Mouse (Mus musculus): ENCODE measurements around the gene Adck1.
"Not testable (repeated sequence)": the region's sequence is repeated elsewhere in the genome, so short reads cannot be mapped to it uniquely, and the experiment has no call there.

Gene Adck1

DNA sequence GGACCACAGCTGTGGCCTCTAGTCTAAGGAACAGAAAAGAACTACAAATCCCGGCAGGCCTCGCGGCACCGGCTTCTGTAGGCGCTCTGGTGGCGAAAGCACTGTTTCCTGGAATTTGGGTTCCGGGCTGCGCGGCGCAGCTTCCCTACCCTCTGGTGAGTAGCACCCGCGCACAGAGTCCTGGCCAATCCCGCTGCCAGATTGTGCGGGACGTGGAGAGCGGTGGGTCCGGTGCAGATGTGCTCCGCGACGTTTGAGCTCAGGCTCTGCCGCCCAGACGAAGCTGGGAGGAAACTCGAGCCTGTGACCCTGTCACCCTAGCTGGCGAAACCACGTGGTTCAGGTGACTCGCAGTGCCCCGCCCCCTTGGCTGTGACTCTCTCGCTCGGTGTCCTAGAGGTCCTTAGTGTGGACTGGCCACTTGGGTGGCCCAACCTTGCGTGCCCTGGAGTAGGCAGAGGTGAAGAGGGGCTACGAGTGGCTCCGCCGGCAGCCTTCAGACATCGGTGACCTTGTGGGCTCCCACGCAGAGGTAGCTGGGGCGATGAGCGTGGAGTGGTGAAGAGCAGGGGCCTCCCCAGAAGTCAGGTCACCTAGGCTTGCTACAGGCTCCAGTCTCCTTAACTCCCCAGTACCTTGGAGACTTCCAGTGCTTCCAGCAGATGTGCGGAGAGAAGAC, at the start of gene Adck1:
TSS of gene Adck1 (plus strand) at position 114 of the 679 bp plus-strand sequence.
- peak; percentile 93 for DNase-seq

DNA sequence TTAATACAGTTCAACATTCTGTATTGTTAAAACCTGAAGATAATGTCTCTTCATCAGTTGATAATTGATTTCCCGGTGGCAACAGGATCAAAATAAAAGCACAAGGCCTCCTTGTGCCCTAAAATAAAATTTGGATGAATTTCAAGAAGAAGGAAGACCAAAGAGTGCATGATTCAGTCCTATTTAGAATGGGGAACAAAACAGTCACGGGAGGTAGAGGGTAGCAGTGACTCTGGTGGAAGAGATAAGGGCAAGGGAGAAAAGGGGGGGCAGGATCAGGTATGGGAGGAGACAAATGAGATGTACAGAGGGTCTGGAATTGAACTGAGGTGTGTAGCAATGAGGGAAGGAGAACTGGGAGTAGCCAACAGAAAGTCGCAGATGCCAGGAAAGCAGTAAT, 45.8 kb upstream of the Adck1 start:
- DNase-seq, result no peak

DNA sequence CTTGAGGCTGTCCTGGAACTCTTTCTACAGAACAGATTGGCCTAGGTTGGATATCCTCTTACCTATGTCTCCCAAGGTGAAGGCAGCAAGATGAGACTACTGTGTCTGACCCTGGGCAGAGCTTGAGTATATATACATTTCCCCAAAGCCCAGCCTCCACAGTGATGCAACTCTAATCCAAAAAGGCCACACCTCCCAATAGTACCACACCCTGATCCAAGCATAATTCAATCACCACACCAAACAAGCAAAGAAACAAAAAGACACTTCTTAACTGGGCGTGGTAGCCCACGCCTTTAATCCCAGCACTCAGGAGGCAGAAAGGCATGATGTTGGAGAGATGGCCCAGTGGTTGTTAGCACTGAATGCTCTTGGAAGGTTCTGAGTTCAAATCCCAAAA, 36.4 kb upstream of the Adck1 start, which contains the start of gene Gm5039:
TSS of gene Gm5039 (minus strand) at position 101 of the 400 bp plus-strand sequence.
- DNase-seq, result not testable (repeated sequence)

GRCm38 (mm10) chr12:88336662-88337413, 23.5 kb upstream of the Adck1 start:
- not testable (repeated sequence) for DNase-seq

DNA sequence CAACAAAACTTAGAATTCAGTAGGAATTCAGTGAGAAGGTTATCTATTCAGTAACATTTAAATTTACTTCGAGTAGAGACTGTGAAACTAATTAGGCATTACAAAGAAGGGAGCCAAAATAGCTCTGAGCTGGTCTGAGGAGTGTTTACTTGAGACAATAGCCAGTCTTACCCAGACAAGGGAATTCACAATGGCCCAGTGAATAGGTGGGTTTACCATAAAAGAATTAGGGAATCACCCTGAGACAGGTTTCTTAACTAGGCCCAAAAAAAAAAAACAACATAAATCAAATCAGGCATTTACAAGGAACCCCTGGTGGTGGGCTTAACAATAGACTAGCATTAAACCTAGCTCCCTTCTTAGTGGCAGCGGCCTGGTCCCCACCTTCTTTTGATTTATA, 19.1 kb upstream of the Adck1 start:
- not testable (repeated sequence) for DNase-seq

DNA sequence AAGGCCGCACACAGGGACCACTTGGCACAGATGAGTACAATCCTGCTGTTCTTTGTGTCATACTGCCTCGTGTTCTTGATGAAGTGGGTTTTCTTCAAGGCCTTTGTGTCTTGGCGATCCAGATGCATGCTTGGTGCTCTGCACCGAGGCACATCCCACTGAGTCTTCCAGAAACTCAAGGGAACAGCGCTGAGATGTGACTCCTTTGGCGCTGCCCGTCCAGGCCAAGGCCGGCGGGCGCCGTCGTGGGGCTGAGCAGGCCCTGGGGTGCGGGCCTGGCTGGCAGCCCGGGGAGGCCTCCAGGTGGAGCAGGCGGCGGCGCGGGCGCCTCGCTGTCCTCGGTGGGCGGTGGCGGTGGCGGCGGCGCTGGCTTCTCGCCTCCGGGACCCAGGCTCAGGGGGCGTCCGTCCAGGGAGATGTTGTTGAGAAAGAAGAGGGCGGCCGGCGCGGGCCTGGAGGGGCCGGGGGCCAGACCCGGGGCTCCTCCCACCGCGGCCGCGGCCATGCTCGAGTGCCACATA, 6.1 kb upstream of the Adck1 start:
- no peak for DNase-seq

- no peak for DNase-seq
Observed at GRCm38 (mm10) chr12:88361120-88361445, 729 bp downstream of the Adck1 start.

- DNase-seq, result no peak
Observed at GRCm38 (mm10) chr12:88367673-88368072, 7.3 kb downstream of the Adck1 start.

DNA sequence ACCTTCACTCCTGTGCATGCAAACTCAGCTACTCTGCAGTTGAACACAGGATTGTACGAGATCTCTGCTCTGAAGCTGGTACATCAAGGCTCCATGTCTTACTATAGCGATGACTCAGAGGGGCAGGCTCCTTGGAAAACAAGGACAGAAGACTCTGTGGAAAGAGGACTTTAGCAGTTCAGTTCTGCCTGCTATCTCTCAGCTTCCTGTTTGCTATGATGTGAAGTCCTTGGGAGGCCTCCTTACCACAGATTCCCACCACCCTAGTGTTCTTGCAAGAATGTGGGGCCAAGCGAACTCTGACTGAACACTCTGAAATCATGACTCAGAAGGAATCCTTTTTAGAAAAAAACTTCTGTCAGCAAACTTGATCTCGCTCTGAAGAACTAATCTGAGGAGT, 8.3 kb downstream of the Adck1 start:
- peak; percentile 8 for DNase-seq

DNA sequence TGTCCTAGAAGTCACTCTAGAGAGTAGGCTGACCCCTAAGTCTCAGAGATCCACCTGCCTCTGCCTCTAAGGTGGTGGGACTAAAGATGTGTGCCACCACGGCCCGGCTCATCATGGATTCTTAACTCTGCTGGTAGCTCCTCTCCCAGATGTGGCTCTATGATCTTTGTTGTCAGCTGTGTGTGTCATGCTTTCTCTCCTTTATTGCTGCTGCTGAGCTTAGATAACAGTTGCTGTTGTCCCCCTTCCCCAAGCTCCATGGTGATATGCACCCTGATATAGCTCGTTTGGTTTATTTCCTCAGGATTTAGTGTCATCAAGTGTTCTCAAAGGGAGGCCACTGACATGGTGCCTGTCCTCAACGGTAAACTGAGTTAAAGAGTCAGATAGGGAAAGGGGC, 9.3 kb downstream of the Adck1 start:
- DNase-seq, result not testable (repeated sequence)

GRCm38 (mm10) chr12:88370321-88370720, 10.0 kb downstream of the Adck1 start:
- peak; percentile 11 for DNase-seq

GRCm38 (mm10) chr12:88372018-88372417, 11.7 kb downstream of the Adck1 start:
- no peak for DNase-seq

GRCm38 (mm10) chr12:88376820-88377219, 16.5 kb downstream of the Adck1 start:
- DNase-seq, result peak; percentile 20

- no peak for DNase-seq
Observed at GRCm38 (mm10) chr12:88378256-88378655, 17.9 kb downstream of the Adck1 start.

GRCm38 (mm10) chr12:88388832-88389231, 28.5 kb downstream of the Adck1 start:
- DNase-seq, result no peak

- no peak for DNase-seq
Observed at GRCm38 (mm10) chr12:88398658-88399057, 38.3 kb downstream of the Adck1 start.

DNA sequence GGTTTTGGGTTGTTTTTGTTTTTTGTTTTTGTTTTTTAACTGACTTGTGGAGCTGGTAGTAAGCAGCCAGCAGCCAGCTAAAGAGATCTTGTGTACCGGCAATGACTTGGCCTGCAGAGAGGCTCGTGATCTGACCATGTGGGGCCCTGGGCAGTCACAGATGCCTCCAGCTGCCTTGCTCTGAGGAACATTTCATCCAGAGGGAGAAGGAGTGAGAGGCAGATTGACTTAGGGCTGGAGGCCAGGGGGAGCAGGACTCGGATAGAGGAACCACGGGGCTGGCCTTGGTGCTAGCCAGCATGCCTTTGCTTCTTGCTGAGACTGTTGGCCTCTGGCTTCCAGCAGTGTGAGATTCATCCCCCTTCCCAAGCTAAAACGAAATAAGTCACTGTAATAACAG, 43.2 kb downstream of the Adck1 start:
- DNase-seq, result peak; percentile 14

- DNase-seq, result peak; percentile 71
Observed at GRCm38 (mm10) chr12:88405113-88405512, 44.8 kb downstream of the Adck1 start.

DNA sequence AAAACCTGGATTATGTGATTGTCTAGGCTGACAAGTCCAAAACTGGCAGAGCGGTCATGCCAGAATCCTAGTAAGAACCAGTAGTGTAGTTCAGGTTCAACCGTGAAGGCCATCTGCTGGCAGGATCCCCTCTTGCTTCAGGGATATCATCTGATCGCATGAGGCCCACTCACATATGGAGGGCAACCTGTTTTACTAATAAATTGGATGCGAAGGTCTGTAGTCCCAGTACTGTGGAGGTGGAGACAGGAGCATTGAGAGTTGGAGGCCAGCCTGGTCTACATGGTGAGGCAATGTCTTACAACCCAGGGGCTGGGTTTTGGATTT, 47.6 kb downstream of the Adck1 start:
- DNase-seq, result no peak

- DNase-seq, result no peak
Observed at GRCm38 (mm10) chr12:88408323-88409047, 48.1 kb downstream of the Adck1 start.

GRCm38 (mm10) chr12:88413239-88413638, 52.9 kb downstream of the Adck1 start:
- no peak for DNase-seq

GRCm38 (mm10) chr12:88419912-88420621, 59.7 kb downstream of the Adck1 start:
- DNase-seq, result peak; percentile 31

GRCm38 (mm10) chr12:88426926-88427325, 66.6 kb downstream of the Adck1 start:
- no peak for DNase-seq
